Mouse (Mus musculus) CD4-positive, CD25-positive, alpha-beta regulatory T cell, adult 9 weeks (primary cell): ENCODE data around the gene Map4k5. TPM values are rescaled to one million over a fixed set of nuclear protein-coding genes. Genes with fewer than 3 reads are reported as not detected.

ENCODE experiments used
- polyA plus RNA-seq: library from polyadenylated mRNA; unstranded; fragments of 100-300 nt; shearing (Covaris generic); gene quantifications from one replicate; pipeline ENCODE4 v1.2.1, GENCODE M21; 2017

Map4k5 gene
- polyA plus RNA-seq, result 2.0 TPM

GRCm38 (mm10) chr12:69892371-69893251 lies at the start of gene Map4k5, which contains the start of gene Atl1:
Gene Map4k5, minus strand, starts transcription at chr12:69893200.
Gene Atl1, plus strand, starts transcription at chr12:69892614.

GRCm38 (mm10) chr12:69790530-69791505 lies 102.2 kb downstream of the Map4k5 start, which contains the start of gene Cdkl1:
Gene Cdkl1, minus strand, starts transcription at chr12:69791267.

Other genes with a start within 250 kb of the Map4k5 start
- gene Sos2, start 211.3 kb downstream of the Map4k5 start, polyA plus RNA-seq, result 6.3 TPM
- 7.1 TPM for gene L2hgdh, start 168.3 kb downstream of the Map4k5 start, polyA plus RNA-seq
- gene Atp5s, start 168.2 kb downstream of the Map4k5 start, polyA plus RNA-seq, result 26.2 TPM
- not detected for gene Cdkl1, start 101.9 kb downstream of the Map4k5 start, polyA plus RNA-seq
- gene Atl1, start 586 bp downstream of the Map4k5 start, polyA plus RNA-seq, result 0.26 TPM
- gene Sav1, start 93.8 kb upstream of the Map4k5 start, polyA plus RNA-seq, result 0.68 TPM
- gene Nin, start 220.5 kb upstream of the Map4k5 start, polyA plus RNA-seq, result 19.1 TPM